Mouse (Mus musculus): Measurements from ENCODE around the gene Irf1. TPM values are rescaled to one million over a fixed set of nuclear protein-coding genes. Genes with fewer than 3 reads are reported as not detected.
A peak's percentile ranks its signal among the peaks of the same experiment; 100 is the strongest.
"Not testable (repeated sequence)": the region's sequence is repeated elsewhere in the genome, so short reads cannot be mapped to it uniquely, and the experiment has no call there.

Gene Irf1
- total RNA-seq (2022) = 10 to 100 TPM; 29.0 to 50.6 (median 43.2) TPM

DNA sequence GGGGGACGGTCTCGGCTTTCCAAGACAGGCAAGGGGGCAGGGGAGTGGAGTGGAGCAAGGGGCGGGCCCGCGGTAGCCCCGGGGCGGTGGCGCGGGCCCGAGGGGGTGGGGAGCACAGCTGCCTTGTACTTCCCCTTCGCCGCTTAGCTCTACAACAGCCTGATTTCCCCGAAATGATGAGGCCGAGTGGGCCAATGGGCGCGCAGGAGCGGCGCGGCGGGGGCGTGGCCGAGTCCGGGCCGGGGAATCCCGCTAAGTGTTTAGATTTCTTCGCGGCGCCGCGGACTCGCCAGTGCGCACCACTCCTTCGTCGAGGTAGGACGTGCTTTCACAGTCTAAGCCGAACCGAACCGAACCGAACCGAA lies at the start of gene Irf1:
Irf1 (plus strand) TSS at position 255 of the 365 bp plus-strand sequence.
- DNase-seq = peak; percentile 94

DNA sequence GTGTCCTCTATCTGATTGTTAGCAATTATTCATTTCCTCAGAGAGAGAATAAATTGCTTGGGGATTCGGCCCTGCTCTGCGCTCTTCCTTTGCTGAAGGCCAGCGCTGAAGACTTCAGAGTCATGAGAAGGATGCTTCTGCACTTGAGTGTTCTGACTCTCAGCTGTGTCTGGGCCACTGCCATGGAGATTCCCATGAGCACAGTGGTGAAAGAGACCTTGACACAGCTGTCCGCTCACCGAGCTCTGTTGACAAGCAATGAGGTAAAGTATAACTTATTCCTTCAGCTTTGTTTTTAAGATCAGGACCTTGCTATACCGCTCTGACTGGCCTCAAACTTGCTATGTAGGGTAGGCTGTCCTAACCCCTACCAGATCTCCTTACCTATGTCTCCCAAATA lies 49.1 kb upstream of the Irf1 start, which contains the start of gene Il5:
Il5 (plus strand) TSS at position 80 of the 400 bp plus-strand sequence.
- no peak for DNase-seq

GRCm38 (mm10) chr11:53731457-53731856 lies 38.4 kb upstream of the Irf1 start:
- DNase-seq = no peak

GRCm38 (mm10) chr11:53732244-53732643 lies 37.6 kb upstream of the Irf1 start:
- DNase-seq = no peak

- no peak for DNase-seq
These were observed 36.0 kb upstream of the Irf1 start for GRCm38 (mm10) chr11:53733824-53734223.

DNA sequence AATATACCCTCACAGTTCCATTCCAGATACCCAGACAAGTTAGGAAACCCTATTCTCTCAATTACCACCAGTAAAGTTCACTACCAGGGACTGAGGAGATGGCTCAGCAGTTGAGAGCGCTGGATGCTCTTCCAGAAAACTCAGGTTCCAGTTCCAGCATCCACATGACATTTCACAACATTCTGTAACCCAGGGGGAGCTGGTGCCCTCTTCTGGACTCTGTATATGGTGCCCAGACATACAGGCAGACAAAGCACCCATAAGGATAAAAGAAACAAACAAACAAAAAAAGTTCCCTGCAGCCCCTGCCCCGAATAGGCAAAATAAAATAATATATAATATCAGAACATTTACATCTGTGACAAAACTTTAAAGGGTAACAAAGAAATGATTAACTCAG lies 35.4 kb upstream of the Irf1 start:
- DNase-seq = no peak

DNA sequence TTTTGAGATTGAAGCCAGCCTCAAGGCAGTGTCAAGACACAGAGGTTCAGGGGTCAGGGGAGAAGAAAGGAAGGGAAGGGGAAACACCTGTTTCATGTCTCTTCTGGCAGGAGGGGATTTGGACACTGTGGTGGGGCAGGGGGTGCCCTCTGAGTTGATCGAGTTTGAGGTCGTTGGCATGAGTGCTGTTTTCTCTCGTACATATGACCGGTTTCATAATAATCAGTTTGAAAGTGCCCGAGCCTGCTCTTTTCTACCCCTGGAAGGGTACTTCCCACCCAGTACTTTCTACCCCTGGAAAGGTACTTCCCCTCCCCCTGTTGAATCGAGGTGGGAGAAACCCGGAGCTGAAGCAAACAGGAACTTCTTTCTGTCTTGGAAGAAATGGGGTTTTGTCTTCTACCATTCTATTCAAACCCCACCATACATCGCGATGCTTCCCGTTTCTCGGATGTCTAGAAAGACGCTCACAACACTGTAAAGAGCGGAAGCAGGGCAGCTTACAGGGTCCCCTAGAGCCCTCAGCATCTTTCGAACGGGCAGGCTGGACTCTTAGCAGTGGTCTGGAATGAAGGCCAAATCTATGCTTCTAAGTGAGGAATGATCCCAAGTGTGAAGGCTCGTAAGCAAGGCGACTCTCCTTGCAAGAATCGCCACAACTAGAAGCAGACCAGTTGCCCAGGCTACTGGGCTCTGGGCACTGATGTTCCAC lies 34.7 kb upstream of the Irf1 start:
- DNase-seq = no peak

DNA sequence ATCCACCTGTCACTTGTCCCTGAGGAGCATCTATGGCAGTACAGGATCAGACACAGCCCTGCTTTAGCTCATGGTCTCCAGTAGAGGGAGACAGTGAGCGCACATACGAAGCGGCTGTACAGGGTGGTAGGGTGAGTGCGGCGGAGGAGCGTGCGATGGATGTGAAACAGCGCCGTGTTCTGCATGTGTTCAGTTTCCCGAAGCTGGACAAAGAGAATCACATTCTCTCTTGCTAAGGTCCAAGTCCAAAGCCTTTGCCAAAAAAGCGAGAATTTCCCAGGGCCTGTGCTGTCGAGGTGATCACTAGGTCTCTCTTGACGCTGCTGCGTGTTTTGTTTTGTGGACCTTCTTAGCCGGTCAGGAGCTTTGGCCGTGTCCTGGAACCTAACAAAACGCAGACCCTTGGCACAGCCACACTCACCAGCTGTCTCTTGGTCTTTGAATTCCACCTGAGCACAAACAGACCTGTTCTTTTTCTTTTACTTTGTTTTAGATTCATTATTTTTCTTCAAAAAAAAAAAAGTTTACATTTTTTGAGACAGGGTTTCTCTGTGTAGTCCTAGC lies 34.0 kb upstream of the Irf1 start:
- no peak for DNase-seq

DNA sequence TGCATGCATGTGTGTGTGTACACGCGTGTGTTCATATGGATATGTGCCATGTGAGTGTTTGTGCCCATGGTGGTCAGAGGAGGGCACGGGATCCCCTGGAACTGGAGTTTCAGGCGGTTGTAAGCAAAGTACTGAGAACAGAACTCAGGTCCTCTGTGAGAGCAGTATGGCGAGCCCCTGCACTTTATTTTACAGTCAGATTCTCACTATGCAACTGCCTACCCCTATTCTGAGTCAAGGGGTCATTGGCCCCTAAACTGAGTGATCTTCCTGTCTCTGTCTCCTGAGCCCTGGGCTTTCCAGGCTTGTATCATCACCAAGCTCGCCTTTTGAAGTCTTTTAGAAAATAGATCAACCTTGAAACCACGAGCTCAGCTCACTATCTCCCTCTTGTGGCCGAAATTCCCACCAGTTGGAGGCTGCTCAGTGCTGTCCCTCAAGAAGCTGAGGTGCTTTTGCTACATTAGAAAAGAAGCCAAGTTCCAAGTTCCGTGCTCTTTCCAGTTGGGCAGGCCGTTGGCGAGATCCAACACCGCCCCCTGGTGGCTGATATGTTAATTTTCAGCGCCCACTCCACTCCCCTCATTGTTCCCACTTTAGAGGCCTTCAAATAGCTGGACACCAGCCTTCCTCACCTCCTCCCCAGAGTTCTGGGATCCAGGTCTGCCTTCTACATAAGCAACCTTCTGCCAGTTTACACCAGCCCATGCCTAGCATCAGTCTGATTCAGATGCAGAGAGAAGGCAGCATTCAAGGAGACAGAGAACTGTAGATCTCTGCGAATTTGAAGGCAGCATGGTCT lies 32.8 kb upstream of the Irf1 start:
- DNase-seq = peak; percentile 74

GRCm38 (mm10) chr11:53737573-53737946 lies 32.3 kb upstream of the Irf1 start:
- no peak for DNase-seq

DNA sequence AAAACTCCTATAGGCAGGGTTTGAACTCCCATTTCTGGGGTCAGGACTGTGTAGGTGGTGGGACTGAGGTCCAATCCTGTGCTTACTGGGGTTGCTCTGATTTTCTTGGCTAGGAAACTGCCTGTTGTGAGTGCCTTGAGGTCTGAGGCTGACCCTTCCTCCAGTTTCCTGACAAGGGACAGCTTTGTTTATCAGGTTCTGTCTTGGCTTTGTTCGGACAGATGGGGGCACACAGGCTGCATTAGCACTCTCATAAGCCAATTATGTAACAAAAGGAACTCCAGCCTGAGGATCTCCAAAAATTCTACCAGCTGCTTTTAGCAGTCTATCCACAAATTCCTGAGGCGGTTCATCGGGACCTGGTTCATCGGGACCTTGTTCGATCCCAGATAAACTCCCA lies 27.5 kb upstream of the Irf1 start:
- DNase-seq = no peak

DNA sequence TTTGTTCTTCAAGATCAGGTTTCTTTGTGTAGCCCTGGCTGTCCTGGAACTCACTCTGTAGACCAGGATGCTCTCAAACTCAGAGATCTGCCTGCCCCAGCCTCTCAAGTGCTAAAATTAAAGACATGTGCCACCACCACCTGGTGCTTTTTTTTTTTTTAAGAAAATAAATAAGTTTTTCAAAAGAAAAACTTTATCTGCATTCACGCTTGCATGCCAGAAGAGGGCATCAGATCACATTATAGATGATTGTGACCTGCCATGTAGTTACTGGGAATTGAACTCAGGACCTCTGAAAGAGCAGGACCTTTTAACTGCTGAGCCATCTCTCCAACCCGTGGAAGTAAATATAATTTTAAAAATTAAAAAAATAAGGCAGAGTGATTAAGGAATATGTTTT lies 24.6 kb upstream of the Irf1 start:
- DNase-seq = no peak

DNA sequence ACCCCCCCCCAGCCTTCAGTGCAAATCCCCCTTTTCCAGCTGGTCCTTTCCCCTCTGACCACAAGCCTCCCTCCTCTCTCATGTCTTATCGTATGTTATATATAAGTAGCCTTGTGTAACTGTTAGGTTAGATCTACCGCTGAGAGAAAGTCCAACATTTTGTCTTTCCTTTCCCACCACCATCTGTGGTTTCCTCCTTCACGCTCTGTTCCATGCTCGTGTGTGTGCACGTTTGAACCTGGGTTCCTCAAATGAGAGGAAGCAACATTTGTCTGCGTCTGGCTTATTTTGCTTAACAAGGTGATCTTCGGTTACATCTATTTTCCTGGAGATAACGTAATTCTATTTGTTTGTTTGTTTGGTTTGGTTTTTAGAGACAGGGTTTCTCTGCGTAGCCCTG lies 21.8 kb upstream of the Irf1 start:
- no peak for DNase-seq

DNA sequence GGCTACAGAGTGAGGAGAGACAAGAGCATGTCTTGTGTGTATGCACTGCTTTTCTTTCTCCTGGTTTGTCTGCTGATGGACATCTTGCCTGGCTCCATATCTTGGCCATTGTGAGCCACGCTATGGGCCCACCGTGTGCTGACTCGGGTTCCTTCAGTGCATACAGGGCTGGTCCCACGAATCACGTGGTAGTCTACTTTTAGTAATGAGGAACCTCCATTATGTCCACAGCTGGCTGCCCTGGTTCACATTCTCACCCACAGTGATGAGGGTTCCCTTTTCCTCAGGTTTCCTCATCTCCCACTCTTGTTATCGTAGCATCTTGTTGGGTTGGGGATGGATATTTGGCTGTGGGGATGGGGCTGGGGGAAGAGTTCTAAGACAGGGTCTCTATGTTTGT lies 21.2 kb upstream of the Irf1 start:
- no peak for DNase-seq

DNA sequence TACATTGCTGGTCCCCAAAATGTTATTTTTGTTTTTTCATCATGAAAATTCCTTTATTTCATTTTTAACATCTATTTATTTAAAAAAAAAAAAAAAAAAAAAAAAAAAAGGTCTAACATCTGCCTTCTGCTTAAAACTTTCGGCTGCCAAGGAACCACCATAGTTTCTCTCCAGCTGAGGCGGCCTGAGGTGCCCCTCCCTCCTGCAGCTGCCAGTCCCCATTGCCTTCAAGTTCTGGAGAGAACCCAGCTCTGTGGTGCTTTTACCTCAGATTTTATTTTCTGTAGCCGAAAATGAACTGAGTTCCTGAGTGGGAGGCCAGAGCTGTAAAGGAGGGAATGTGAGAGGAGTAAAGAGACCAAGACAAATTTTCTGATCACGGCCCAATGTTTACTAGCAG lies 20.5 kb upstream of the Irf1 start:
- no peak for DNase-seq

GRCm38 (mm10) chr11:53749716-53750352 lies 20.0 kb upstream of the Irf1 start:
- no peak for DNase-seq

DNA sequence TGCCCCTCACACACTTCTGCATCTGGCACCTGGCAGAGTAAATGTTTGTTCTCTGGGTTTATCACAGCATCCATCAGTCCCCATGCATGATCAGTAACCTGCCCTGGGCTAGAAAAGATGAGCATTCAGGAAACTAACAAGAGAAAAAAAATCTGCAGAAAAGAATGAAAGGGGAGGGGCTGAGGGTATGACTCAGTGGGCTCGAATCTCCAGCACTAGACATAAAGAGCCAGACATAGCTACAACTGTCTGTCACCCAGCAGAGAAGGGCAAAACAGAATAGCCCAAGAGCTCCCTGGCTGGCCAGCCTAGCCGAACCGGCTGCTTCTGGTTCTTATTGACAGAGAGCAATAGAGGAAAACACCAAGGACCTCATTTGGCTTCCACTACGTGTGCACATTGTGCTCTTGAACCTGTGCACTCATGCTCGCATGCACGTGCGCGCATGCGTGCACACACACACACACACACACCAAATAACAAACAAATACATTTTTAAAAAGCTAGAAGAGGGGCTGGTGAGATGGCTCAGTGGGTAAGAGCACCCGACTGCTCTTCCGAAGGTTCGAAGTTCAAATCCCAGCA lies 14.7 kb upstream of the Irf1 start:
- no peak for DNase-seq

GRCm38 (mm10) chr11:53757612-53758011 lies 12.2 kb upstream of the Irf1 start:
- no peak for DNase-seq

- DNase-seq = not testable (repeated sequence)
These were observed 11.8 kb upstream of the Irf1 start for GRCm38 (mm10) chr11:53758033-53758432.

DNA sequence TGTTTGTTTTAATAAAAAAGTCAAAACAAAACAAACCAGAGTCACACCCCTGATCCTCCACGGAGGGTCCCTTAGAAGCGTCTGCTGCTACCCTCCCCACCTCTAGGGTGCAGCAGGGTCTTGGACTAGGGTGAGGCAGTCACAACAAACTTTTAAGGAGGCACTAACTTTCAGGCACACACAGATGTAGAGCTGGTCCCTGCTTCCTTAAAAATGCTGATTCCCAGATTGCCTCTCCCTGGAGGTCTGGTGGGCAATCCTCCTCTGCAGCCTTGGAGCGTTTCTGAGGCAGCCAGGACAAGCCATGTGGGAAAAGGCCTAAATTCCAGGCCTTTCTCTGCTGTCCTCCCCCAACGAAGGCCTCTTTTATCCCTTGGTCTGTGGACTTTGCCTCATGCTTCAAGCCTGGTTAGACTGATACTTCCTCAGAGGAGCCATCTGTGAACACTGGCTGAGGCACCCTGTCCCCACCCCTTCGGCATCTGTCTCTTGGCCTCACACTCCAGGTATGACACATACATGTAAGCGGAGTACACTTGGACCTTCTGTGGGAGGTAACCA lies 10.9 kb upstream of the Irf1 start:
- DNase-seq = no peak

- DNase-seq = no peak
These were observed 10.0 kb upstream of the Irf1 start for GRCm38 (mm10) chr11:53759545-53760406.

GRCm38 (mm10) chr11:53761284-53761683 lies 8.5 kb upstream of the Irf1 start:
- no peak for DNase-seq
